Mouse (Mus musculus): ENCODE data around the gene Pard3. TPM values are rescaled to one million over a fixed set of nuclear protein-coding genes. Genes with fewer than 3 reads are reported as not detected.

Gene Pard3
- polyA plus RNA-seq, 1 experiment from 2014 or later, result 22.7 TPM

DNA sequence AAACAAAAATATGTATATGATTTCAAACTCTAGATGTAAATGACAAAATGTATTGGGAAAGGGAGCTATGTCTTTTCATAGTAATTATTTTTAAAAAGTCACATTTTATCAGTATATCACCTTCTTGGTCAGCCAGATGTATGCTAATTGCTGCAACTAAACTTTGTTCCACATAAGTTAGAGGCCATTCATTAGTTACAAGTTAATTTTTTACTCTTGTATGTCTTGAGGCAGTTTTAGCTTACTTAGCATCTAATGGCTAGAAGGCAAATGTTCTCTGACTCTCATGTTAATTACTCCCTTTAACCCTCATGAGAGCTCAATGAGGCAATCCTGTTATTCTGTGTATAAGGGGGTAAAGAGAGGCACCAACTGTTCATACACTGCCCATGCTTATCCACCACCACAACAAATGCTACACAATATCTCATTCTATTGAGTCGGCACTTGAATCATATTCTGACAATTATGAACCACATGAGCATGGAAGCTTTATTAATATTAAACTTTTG is 282.3 kb downstream of the Pard3 start:
- ATAC-seq (ENCODE audit: low read depth), result no peak
- Histone ChIP-seq H3K36me3 (ENCODE audit: control insufficient read depth, insufficient read depth, low read length) (no peaks in the 10 kb centered on the region), H3K9ac (replicated peaks; ENCODE audit: low read depth, low read length) (no peak overlapping the region), H3K4me3 (ENCODE audit: low read depth, low read length) (no peak overlapping the region), H3K4me2 (ENCODE audit: low read depth, low read length) (no peak overlapping the region), H3K9me3 (ENCODE audit: control insufficient read depth, low read length) (no peaks in the 10 kb centered on the region), H3K27me3 (ENCODE audit: control insufficient read depth, insufficient read depth, low read length) (no peaks in the 10 kb centered on the region), H3K27ac (ENCODE audit: low read depth, low read length) (no peak overlapping the region), H3K4me1 (ENCODE audit: control insufficient read depth, insufficient read depth, low read length) (no peaks in the 10 kb centered on the region)
- 96% methylated on average over 1 of the region's 1 CpGs for WGBS

DNA sequence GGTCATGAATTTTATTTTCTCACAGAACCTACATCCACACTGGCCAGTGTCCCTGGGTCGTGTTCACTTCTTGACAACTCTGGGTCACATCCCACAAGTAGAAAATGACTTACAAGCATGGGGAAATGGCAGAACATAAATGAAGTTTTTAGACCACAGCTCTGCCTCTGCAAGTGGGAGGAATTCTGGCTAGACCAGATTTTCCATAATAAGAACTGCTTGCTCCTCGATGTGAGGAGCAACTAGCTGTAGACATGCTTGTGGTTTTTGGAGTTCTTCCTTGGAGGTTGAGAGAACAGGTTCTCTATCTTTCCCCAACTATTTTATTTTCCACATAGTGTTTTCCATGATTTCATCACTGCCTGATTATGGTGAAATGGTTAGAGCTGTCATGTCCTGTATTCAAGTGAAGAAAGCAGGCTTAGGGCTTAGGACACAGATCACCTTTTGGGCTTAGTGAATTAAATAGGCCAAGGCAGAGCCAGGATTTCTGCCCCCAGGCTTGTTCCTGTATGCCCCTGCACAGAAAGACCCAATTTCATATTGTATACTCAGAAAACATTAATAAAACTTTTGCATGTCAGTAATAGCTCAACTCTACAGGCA is 284.3 kb downstream of the Pard3 start:
- WGBS, result 96% methylated on average over 2 of the region's 2 CpGs
- Histone ChIP-seq H3K36me3 (ENCODE audit: control insufficient read depth, insufficient read depth, low read length) (no peaks in the 10 kb centered on the region), H3K27ac (ENCODE audit: low read depth, low read length) (no peak overlapping the region), H3K4me3 (ENCODE audit: low read depth, low read length) (no peak overlapping the region), H3K27me3 (ENCODE audit: control insufficient read depth, insufficient read depth, low read length) (no peaks in the 10 kb centered on the region), H3K4me1 (ENCODE audit: control insufficient read depth, insufficient read depth, low read length) (no peaks in the 10 kb centered on the region), H3K4me2 (ENCODE audit: low read depth, low read length) (no peak overlapping the region), H3K9me3 (ENCODE audit: control insufficient read depth, low read length) (no peaks in the 10 kb centered on the region), H3K9ac (replicated peaks; ENCODE audit: low read depth, low read length) (no peak overlapping the region)
- ATAC-seq (ENCODE audit: low read depth), result no peak

DNA sequence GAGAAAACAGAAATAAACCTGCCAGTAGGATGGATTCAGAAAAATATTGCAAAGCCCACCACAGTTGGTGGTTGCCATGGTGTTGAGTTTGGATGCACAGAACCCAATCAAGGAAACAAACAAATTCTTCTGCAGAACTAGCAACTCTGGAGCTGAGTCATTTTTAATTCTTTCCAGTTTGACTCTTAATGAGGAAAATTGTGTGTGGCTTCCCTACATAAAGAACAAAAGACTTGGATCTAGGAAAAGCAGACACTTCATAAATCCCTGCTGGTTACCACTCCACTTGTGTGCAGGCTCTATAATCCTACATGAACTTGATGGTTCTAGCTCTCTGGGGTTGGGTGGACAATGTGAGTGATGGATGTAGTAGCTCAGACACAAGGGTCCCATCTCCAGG is 298.1 kb downstream of the Pard3 start:
- no peaks in the 10 kb centered on the region for H3K27me3 ChIP-seq (ENCODE audit: control insufficient read depth, insufficient read depth, low read length)
- ATAC-seq (ENCODE audit: low read depth), result no peak

DNA sequence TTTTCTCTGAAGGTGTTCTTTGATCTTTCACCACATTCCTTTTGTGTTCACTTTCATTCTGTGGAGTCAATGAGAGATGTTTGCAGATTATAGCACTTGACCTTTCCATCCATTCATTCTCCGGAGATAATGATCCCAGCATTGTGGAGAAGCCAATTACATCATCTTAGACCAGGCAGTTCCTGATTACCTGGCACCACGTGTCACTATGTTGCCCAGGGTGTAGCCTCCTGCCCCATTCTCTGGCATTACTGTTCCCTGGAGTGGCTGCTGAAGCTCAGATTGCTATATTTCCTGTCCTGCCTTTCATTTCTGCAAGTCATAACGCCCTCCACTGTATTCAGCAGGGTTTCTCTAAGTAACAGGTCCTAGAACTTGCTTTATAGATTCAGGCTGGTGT is 304.7 kb downstream of the Pard3 start:
- no peak overlapping the region for H3K4me3 ChIP-seq (ENCODE audit: low read depth, low read length)
- no peaks in the 10 kb centered on the region for H3K9me3 ChIP-seq (ENCODE audit: control insufficient read depth, low read length)
- ATAC-seq (ENCODE audit: low read depth), result no peak
- H3K9ac ChIP-seq (replicated peaks; ENCODE audit: low read depth, low read length), result no peak overlapping the region
- WGBS, result 59% methylated on average over 3 of the region's 3 CpGs
- no peaks in the 10 kb centered on the region for H3K27me3 ChIP-seq (ENCODE audit: control insufficient read depth, insufficient read depth, low read length)
- no peak overlapping the region for H3K4me2 ChIP-seq (ENCODE audit: low read depth, low read length)
- no peaks in the 10 kb centered on the region for H3K36me3 ChIP-seq (ENCODE audit: control insufficient read depth, insufficient read depth, low read length)
- no peak overlapping the region for H3K27ac ChIP-seq (ENCODE audit: low read depth, low read length)
- no peaks in the 10 kb centered on the region; the same call in 1 of the 2 replicates for H3K4me1 ChIP-seq (ENCODE audit: control insufficient read depth, insufficient read depth, low read length)

More for the DNA sequence above, 298.1 kb downstream of the Pard3 start:
- H3K4me1 ChIP-seq (ENCODE audit: control insufficient read depth, insufficient read depth, low read length), result no peaks in the 10 kb centered on the region; the same call in 1 of the 2 replicates
- no peaks in the 10 kb centered on the region for H3K9me3 ChIP-seq (ENCODE audit: control insufficient read depth, low read length)
- H3K4me3 ChIP-seq (ENCODE audit: low read depth, low read length), result no peak overlapping the region
- no peaks in the 10 kb centered on the region for H3K36me3 ChIP-seq (ENCODE audit: control insufficient read depth, insufficient read depth, low read length)
- no peak overlapping the region for H3K9ac ChIP-seq (replicated peaks; ENCODE audit: low read depth, low read length)
- H3K27ac ChIP-seq (ENCODE audit: low read depth, low read length), result no peak overlapping the region
- no peak overlapping the region for H3K4me2 ChIP-seq (ENCODE audit: low read depth, low read length)

DNA sequence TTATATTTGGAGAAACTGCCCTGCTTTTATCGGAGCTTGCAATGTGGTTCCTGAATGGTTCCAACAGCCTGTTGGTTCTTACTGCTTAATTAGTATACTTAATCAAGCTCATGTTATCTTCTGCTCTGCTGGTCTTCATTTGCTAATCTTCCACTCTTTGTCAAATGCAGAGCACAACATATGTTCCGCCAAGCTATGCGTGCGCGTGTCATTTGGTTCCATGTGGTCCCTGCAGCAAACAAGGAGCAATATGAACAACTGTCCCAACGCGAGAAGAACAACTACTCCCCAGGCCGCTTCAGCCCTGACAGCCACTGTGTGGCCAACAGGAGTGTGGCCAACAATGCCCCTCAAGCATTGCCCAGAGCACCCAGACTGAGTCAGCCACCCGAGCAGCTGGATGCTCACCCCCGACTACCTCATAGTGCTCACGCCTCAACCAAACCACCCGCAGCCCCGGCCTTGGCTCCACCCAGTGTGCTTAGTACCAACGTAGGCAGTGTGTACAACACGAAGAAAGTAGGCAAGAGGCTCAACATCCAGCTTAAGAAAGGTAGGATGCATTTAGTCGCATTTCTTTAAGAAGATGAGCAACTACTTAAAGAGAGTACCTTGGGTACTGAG is 307.7 kb downstream of the Pard3 start:
- no peak for ATAC-seq (ENCODE audit: low read depth)
- no peaks in the 10 kb centered on the region for H3K27me3 ChIP-seq (ENCODE audit: control insufficient read depth, insufficient read depth, low read length)
- H3K4me3 ChIP-seq (ENCODE audit: low read depth, low read length), result no peak overlapping the region
- H3K27ac ChIP-seq (ENCODE audit: low read depth, low read length), result no peak overlapping the region
- H3K4me2 ChIP-seq (ENCODE audit: low read depth, low read length), result no peak overlapping the region
- no peaks in the 10 kb centered on the region; the same call in 1 of the 2 replicates for H3K4me1 ChIP-seq (ENCODE audit: control insufficient read depth, insufficient read depth, low read length)
- 94% methylated on average over 16 of the region's 16 CpGs for WGBS
- no peak overlapping the region for H3K9ac ChIP-seq (replicated peaks; ENCODE audit: low read depth, low read length)
- no peaks in the 10 kb centered on the region for H3K9me3 ChIP-seq (ENCODE audit: control insufficient read depth, low read length)
- no peaks in the 10 kb centered on the region for H3K36me3 ChIP-seq (ENCODE audit: control insufficient read depth, insufficient read depth, low read length)

- H3K9ac ChIP-seq (replicated peaks; ENCODE audit: low read depth, low read length), result no peak overlapping the region
- no peak overlapping the region for H3K4me2 ChIP-seq (ENCODE audit: low read depth, low read length)
- WGBS, result 5% methylated on average over 2 of the region's 2 CpGs
- H3K4me1 ChIP-seq (ENCODE audit: control insufficient read depth, insufficient read depth, low read length), result 0 out of 2 replicates have a peak, but pooled peaks cover 4% of the 10 kb centered on the region
- H3K27ac ChIP-seq (ENCODE audit: low read depth, low read length), result no peak overlapping the region
- no peaks in the 10 kb centered on the region for H3K27me3 ChIP-seq (ENCODE audit: control insufficient read depth, insufficient read depth, low read length)
- ATAC-seq (ENCODE audit: low read depth), result no peak
- no peak overlapping the region for H3K4me3 ChIP-seq (ENCODE audit: low read depth, low read length)
- no peaks in the 10 kb centered on the region for H3K9me3 ChIP-seq (ENCODE audit: control insufficient read depth, low read length)
- no peaks in the 10 kb centered on the region; the same call in 1 of the 2 replicates for H3K36me3 ChIP-seq (ENCODE audit: control insufficient read depth, insufficient read depth, low read length)
Measured at GRCm38 (mm10) chr8:127377775-127378174, 314.1 kb downstream of the Pard3 start.

- Histone ChIP-seq H3K4me2 (ENCODE audit: low read depth, low read length) (no peak overlapping the region), H3K4me1 (ENCODE audit: control insufficient read depth, insufficient read depth, low read length) (0 out of 2 replicates have a peak, but pooled peaks cover 4% of the 10 kb centered on the region), H3K9ac (replicated peaks; ENCODE audit: low read depth, low read length) (no peak overlapping the region), H3K9me3 (ENCODE audit: control insufficient read depth, low read length) (no peaks in the 10 kb centered on the region), H3K27me3 (ENCODE audit: control insufficient read depth, insufficient read depth, low read length) (no peaks in the 10 kb centered on the region), H3K27ac (ENCODE audit: low read depth, low read length) (peak overlapping the region; percentile 56), H3K36me3 (ENCODE audit: control insufficient read depth, insufficient read depth, low read length) (no peaks in the 10 kb centered on the region; the same call in 1 of the 2 replicates), H3K4me3 (ENCODE audit: low read depth, low read length) (no peak overlapping the region)
- WGBS, result 32% methylated on average over 11 of the region's 11 CpGs
- ATAC-seq (ENCODE audit: low read depth), result peak; percentile 81
Measured at GRCm38 (mm10) chr8:127378994-127379858, 315.5 kb downstream of the Pard3 start.

DNA sequence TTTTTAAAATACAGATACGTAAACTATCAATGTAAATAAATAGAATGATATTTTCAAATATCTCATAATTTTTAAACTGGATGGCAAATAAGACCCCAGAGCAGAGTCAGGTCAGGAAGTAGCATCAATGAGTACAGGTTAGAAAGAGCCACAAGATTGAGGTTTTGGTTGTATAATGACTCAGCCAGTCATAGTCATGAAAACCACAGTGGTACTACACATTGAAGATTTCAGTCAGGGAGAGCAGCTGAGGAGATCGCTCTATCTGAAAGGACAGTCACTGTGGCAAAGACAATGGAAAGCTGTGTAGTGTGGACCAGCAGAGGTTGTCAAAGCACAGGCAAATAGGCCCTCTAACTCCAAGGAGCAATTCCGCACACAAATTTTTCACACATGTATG is 317.6 kb downstream of the Pard3 start:
- Histone ChIP-seq H3K9ac (replicated peaks; ENCODE audit: low read depth, low read length) (no peak overlapping the region), H3K27ac (ENCODE audit: low read depth, low read length) (no peak overlapping the region), H3K27me3 (ENCODE audit: control insufficient read depth, insufficient read depth, low read length) (no peaks in the 10 kb centered on the region), H3K9me3 (ENCODE audit: control insufficient read depth, low read length) (no peaks in the 10 kb centered on the region), H3K36me3 (ENCODE audit: control insufficient read depth, insufficient read depth, low read length) (no peaks in the 10 kb centered on the region; the same call in 1 of the 2 replicates), H3K4me1 (ENCODE audit: control insufficient read depth, insufficient read depth, low read length) (0 out of 2 replicates have a peak, but pooled peaks cover 4% of the 10 kb centered on the region), H3K4me3 (ENCODE audit: low read depth, low read length) (no peak overlapping the region), H3K4me2 (ENCODE audit: low read depth, low read length) (no peak overlapping the region)
- WGBS, result 92% methylated on average over 3 of the region's 3 CpGs
- ATAC-seq (ENCODE audit: low read depth), result no peak
